Mouse (Mus musculus) B cell, adult 2 months (primary cell): Measurements from ENCODE around the gene Anks1.
A peak's percentile ranks its signal among the peaks of the same experiment; 100 is the strongest.

ENCODE experiments used
- DNase-seq, 2 experiments: peaks; one replicate each; pipeline ENCODE4 v3.0.0; 2022

Gene Anks1

DNA sequence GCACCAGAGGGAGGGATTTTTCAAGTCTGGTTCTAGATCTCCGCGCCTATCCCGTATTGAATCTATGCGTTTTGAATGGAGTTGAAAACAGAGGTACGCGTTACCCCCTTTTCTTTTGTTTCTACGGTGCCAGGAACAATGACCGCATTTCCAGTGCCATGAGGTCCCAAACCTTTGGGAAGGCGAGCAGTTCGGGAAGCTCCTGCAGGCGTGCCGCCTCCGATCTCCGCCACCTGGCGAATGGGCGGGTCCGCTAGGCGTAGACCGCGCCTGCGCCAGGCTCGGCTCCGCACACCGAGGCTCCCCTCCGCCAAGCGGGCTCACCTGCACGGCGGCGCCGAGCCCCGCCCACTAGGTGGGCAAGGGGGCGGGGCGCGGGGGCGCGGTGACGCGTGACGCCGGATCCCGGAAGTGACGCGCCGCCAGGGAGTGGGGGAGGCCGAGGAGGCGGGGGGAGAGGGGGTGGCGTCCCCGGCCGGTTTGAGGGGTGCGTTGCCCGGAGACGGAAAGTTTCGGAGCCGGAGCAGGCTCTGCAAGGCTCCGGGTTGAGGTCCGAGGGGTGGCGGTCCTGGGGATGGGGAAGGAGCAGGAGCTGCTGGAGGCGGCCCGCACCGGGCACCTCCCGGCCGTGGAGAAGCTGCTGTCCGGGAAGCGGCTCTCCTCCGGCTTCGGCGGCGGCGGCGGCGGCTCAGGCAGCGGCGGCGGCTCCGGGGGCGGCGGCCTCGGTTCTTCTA is at the start of gene Anks1:
Gene Anks1, plus strand, starts transcription at position 419 of the 734 bp plus-strand sequence.
- DNase-seq, result peak; percentile 91 to 93

DNA sequence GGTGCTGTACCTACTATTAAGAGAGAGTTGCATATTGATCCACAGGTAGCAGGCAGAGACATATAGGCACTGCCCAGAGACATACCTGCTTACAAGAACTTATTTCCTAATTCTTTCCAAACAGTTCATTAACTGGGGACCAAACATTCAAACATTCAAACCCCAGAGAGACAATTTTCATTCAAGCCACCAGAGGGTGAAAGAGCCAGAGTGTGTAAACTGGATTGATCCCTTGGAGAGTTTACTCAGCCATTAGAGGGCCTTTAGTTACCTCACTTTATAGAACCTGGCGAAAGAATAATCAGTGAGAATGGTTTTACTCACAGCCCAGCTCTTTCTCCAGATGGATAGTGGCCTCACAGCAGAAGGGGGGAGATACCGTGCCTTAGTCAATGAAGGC is 43.6 kb upstream of the Anks1 start:
- no peak for DNase-seq

DNA sequence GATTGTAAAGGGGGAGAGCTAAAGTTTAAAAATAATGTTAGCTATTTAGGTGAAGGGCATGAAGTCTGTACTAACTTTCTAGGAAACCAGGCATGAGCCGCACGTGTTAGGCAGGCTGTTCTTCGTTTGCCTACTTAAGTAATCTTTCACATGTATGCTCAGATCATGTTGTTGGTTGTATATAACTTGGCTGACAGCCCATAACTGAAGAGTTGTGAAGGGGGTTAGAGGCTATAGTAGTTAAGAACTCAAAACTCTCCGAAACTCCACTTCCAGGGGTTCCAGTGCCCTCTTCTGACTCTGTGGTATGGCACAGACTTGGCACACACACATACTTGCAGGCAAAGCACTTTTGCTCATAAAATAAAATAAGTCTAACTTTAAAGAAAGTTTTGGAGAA is 42.4 kb upstream of the Anks1 start:
- DNase-seq, result no peak

DNA sequence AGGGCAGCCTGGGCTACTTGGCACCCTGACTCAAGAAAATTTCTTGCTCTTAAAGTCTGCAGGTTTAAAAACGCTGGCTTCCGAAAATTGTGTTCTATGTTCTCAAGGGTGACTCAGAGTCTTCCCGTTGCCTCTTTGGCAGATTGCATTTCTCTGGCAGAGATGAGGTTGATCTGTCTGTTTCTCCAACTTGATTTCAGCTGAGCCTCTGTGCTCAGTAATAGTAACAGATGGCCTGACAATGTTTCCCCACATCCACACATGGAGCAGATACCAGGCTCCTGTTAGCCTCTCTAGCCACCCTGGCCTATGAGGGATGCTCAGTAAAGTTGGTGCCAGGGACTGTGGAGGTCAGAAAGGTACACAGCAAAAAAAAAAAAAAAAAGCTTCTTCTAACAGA is 37.3 kb upstream of the Anks1 start:
- DNase-seq, result no peak

DNA sequence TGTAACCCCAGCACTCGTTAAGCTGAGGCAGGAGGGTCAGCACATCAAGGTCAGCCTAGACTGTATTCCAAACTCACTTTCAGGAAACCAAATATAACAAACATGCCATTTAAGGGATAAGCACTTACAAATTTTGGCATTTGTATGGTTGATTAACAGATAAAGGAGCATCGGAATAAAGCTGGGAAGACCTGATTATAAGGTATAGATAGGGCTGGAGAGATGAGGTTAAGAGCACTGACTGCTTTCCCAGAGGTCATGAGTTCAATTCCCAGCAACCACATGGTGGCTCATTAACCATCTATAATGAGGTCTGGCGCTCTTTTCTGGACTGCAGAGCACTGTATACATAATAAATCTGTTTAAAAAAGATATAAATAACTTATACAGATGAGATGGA is 35.5 kb upstream of the Anks1 start:
- DNase-seq, result no peak

DNA sequence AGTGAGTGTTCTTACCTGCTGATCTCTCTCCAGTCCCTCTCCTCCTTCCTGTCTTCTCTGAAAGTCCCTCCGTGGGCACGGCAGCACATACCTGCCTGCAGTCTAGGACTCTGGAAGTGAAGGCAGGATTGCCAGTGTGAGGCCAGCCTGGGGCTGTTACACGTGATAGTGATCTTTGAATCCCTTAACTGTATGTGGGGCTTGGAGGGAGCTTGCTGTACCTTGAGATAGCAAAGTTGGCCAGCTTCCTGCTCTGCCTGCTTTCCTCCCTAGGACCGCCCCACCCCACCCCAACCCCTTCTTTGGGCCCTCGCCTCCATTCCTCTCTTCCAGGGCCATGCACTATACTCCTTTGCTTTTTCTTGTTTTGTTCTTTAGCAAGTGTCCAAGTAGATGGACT is 34.6 kb upstream of the Anks1 start:
- DNase-seq, result no peak

DNA sequence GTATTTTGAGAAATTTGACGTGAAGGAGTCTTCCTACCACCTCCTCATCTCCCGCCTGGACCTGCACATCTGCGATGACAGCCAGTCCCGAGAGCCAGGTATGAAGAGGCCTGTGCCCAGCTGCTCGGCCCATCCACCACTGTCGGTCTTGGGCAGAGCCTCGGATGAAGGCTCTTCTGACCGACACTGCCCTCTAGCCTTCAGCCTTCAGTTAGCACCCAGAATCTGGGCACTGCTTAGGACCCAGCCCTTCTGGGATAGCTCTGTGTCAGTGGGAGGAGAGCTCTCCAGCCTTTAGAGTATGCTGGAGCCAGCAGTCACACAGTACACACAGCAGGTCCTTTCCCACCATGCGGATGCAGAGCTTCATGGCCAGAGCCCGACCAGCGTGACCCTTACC is 27.6 kb upstream of the Anks1 start:
- DNase-seq, result no peak

DNA sequence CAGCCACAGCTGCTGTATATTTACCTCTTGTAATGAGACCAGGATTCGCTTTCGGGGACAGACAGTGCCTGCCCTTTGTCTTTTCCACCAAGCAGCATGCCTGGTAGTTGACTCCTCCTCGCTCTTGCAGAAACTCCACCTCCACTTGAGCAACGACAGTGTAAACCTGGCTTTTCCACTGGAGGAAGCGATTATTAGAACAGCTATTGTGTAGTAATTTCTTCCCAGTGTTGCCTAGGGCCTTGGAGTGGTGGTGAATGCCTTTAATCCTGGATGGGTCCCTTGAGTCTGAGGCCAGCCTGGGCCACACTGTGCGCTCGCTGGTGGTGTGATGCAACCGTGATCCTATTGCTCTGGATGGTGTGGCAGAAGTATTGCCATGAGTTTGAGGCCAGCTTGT is 26.0 kb upstream of the Anks1 start:
- DNase-seq, result no peak

DNA sequence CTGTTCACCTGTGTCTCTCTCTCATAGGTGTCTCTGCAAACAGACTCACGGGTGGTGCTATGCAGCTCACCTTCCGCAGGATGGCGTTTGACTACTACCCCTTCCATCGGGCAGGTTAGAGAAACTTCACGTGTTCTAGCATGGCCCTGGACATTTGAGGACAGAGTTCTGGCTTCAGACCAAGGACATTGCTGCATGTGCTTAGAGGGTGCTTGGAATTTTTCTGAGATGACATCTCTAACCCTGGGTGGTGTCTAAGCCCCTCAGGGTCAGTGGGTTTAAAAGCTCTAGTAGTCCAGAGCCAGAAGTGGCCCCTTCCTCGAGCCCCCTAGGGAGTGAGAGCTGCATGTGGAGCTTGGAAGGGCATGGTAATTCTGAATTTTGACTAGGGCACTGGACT is 25.1 kb upstream of the Anks1 start:
- DNase-seq, result no peak

DNA sequence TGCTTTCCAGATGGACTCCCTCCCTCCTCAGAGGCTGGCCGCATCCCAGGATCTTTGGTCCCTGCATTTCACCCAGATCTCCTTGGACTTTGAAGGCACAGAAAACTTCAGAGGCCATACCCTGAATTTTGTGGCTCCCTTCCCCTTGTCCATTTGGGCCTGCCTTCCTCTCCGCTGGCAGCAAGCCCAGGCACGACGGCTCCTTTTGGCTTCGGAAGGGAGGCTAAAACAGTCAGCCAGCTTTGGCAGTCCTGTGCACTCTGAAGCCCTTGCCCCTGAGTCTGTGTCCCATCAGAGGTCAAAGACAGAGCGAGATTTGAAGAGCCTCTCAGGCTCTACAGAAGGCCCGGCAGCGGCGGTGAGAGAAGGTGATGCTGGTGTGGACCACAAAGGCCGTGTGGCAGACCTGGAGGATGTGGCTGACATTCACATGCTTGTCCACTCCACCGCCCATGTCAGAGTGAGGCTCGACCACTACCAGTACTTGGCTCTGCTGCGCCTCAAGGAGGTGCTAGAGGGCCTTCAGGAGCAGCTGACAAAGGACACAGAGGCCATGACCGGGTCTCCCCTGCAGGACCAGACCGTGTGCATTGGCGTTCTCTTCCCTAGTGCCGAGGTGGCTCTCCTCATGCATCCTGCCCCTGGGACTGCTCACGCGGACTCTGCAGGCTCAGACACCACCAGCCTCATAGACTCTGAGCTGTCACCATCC is 22.5 kb upstream of the Anks1 start:
- no peak for DNase-seq

DNA sequence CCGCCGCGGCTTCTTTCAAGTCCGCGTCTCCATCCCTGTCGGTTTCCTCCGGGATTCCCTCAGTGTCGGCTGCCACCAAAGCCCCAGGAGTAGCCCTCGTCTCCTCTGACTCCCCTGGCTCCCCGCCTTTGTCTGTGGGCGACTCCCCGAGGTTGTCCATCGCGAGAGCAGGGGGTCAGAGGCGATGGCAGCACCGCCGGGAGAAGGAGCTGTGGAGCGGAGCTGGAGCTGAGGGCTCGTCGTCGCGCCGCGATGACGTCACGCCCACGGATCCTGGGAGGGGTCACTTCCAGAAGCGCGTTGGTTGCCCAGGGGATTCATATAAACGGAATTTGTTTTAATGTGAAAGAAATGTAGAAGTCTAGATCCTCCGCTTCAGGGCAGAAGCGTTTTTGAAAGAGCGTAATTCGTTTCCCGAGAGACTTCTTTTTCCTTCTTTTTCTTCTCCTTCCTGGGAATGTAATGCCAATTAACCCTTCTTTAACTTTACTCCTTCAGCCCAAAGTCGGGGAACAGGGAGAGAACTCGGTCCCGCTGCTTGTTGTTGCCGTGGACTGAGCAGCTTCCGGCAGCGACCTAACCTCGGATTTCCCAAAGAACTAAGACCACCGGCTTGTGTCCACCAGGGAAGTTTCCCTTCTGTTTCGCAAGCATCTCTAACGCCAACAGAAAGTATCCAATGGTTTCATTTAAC is 1.4 kb upstream of the Anks1 start:
- DNase-seq, result peak; percentile 90

DNA sequence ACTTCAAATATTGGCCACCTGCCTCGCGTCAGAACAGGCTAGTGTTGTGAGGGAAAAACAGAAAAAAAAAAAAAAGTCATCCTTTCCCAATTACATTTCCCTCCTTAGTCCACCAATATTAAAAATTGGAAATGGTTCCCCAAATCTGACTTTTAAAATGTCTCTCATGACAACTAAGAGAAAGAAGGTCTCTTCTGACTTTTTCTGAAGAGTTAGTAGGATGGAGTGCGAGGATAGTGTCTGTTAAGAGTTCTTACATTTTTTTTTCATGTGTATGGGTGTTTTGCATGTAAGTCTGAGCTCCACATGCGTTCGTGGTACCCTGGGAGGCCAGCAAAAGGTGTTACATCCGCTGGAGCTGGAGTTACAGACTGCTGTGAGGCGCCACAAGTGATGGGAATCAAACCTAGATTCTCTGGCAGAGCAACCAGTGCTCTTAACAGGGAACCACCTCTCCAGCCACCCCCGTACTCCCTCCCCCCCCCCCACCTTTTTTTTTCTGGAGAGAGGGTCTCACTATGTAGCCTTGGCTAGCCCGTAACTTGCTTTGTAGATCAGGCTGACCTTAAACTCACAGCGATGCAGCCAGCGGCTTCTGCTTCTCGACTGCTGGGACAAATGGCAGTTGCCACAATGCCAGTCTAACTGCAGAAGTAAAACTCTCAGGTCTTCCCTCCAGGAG is 759 bp upstream of the Anks1 start:
- peak; percentile 46 to 49 for DNase-seq

DNA sequence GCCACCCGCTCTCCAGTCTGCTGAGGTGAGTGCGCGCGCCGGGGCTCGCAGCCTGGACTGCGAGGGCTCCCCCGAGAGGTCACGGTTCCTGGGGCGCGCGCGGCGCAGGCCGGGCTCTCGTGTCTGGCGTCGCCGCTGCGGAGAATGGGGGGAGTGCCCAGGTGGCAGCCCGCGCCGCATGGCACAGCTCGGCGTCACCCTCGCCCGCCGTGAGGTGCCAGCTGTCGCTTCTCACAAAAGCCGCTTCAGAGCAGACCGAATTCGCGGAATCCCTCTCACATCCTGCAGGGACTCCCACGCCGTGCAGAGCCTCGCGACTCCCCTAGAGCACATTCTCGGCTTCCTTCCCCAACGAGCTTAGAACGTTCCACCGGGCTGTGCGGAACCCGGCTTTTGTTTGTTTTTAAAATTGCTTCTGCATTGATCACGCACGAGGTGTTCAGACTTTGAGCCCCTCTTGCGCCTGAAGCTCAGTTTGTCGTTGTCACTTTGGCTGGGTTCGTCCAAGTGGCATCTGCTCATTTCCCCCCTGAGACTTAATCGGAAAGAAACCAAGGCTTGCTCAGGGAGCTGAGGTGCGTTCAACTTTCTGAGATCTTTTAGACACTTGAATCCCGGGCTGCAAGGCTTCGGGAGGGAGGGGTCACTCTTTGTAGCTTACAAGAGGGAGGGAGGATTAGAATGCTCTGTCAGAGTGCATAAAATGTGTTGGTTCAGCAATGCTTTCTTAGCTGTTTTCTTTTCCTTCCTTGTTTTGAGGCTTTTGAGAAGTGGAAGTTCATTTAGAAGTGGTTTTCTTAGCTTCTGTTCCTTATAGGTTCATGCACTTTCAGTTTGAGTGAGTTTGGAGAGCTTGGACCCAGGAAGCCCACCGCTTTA is 755 bp downstream of the Anks1 start, which contains the start of gene Taf11:
Gene Taf11, minus strand, starts transcription at position 223 of the 879 bp plus-strand sequence.
- no peak for DNase-seq

DNA sequence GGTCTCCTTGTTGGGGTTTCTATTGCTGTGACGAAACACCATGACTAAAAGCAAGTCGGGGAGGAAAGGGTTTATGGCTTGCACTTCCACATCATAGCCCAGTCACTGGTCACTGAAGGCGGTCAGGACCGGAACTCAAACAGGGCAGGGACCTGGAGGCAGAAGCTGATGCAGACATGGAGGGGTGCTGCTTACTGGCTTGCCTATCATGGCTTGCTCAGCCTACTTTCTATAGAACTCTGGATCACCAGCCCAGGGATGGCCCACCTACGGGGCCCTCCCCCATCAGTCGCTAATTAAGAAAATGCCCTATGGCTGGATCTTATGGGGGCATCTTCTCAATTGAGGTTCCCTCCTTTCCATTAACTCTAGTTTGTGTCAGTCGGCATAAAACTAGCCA is 2.3 kb downstream of the Anks1 start:
- no peak for DNase-seq

DNA sequence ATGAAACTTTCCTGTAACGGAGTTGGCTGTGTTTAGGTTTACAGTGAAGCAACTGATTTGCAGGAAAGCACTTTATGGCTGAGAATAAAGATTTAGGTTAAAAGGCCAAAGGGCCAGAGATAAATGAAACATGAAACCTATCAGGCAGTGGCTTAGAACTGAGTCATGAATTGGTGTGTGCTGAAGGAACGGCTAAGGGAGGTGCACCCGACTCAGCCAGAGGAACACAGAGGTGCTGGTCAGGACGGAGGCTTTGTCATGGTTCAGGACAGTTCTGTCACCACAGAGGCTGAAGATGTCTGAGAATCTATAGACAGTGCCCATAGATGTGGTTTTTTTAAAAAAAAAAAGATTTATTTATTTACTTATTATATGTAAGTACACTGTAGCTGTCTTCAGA is 5.6 kb downstream of the Anks1 start:
- DNase-seq, result no peak

DNA sequence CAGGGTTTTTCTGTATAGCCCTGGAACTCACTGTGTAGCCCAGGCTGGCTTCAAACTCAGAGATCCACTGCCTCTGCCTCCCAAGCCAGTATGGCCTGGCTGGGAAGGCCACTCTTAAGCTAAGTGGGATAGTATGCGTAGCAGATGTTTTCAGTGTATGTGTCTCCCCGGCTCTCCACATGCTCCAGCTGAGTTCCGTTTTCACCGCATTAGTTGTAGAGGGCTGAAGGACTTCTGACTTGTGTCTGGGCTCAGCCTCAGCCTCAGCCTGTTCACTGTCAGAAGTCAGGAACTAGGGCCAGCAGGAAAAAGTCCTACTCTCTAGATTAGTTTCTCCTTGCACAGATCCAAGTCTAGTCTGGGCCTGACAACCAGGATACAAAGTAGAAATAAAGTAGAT is 7.3 kb downstream of the Anks1 start:
- DNase-seq, result no peak

DNA sequence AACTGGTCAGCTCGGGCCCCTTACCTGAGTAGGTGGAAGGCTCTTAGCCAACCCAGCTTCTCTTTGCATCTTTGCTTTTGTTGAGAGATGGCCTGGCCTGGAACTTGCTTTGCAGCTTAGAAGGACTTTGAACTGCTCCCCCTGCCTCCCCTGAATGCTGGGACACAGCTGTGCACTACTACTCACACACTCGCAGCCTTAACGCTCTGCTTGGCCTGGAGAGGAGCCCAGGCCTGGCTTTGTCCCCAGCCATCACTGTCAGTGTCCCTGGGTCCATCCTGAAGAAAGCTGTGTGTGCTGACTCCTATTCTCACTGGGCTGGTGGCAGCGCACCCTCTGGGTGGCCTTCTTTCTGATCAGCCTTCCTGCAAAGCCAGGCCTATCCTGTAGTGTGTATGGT is 11.6 kb downstream of the Anks1 start:
- no peak for DNase-seq

DNA sequence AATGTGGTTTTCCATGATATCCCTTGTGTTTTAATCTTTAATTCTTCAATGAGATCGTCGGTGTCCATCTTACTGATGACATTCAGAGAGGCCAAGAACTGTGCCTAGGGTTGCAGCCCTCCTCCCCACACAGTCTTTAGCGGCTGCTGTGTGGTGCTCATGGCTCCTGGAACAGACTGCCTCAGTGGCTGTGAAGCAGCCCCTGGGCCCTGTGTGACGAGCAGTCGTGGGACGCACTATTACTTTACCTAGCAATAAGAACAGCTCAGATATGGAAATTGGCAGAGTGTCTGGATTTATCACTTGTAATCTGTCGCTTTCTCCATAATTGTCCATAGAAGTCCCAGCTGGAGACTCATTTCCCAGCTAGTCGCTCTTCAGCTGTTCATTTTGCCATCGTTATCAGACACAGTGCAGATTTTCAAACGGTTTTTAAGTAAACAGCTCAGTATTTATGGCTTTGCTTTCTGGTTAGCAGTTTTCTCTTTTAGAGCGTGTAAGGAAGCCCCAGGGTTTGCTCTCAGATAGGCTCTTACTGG is 13.1 kb downstream of the Anks1 start:
- DNase-seq, result no peak

DNA sequence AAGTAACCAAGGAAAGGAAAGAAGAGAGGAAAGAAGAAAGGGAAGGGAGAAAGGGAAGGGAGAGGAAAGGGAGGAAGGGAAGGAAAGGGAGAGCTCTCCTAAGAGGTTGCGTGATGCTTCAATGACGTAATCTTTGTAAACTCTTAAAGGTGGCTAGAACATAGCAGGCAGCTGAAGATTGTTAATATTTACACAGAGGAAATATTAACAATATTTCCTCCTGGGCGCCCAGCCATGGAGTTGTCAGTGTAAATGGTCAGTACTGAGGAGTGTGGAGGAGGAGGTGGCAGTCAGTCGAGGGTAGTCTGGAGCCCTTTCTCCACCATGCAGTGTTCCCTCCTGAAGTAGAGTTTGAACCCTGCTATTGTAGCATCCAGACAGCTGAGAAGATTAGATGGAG is 15.9 kb downstream of the Anks1 start:
- DNase-seq, result no peak

DNA sequence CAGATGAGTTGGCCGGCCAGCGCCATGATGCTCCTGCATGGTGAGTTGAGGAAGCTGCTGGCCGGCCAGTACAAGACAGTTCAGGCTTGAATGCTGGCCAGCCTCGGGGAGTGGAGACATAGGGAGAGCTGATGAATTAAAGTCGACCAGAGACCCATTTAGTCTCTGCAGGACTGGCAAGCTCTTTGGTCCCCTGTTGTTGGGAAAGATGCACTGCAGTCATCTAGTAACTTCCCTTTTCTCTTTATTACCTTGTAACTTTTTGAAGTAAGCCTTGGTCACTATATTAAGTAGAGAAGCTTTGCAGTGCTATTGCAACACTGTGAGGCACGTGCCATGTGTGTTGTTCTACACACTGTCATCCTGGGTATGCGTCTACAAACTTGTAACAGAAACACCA is 16.4 kb downstream of the Anks1 start:
- DNase-seq, result no peak

DNA sequence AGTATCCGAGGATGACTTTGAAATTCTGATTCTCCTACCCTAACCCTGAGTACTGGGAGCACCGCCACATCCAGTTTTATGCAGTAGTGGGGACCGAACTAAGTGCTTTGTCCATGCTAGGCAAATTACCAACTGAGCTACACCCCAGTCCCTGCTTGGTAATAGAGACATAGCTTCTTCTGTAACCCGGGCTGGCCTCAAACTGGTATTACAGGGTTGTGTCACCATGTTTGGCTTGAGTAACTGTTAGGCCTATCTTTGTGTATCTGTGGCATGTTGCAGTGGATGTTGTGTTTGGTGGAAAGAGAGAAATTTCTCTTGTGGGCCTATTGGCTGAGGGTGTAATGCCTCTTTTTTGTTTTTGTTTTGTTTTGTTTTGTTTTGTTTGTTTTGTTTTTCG is 21.2 kb downstream of the Anks1 start:
- no peak for DNase-seq

DNA sequence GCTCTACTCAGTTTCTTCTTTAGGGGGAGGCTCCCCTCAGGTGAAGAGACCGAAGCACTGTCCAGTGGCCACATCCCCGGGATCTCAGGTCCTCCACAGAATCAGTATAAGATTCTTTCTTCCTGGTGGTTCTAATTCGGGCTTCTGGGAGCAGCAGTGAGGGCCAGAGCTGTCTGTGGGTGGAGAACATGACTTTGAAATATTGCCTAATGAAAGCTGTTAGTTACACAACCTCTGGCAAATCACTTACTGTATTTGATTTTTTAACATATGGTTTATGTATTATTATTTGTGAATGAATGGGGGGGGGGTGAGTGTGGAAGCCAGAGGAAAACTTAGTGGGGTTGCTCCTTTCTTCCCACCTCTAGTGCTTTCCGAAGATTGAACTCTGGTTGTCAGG is 22.7 kb downstream of the Anks1 start:
- no peak for DNase-seq
